Mouse (Mus musculus) hindbrain, postnatal 0 days (tissue): ENCODE measurements around the gene Slc35a5. TPM values are rescaled to one million over a fixed set of nuclear protein-coding genes. Genes with fewer than 3 reads are reported as not detected.
A peak's percentile ranks its signal among the peaks of the same experiment; 100 is the strongest.

Experiments used
- ATAC-seq: fragments of 200-750 bp; cut with Nextera tagmentation; 2 replicates; pipeline ENCODE4 v1.8.0; 2017; ENCODE audit warnings: mild to moderate bottlenecking, moderate TSS enrichment, moderate library complexity
- DNase-seq: peaks from one replicate; pipeline ENCODE4 v3.0.0-alpha.2; 2015; ENCODE audit warnings: low spot score
- H3K27ac ChIP-seq: fragments of 300-500 bp; sonication (generic); 2 replicates; pipeline ENCODE4 v1.5.1; 2014; ENCODE audit warnings: mild to moderate bottlenecking
- H3K27me3 ChIP-seq: fragments of 300-500 bp; sonication (generic); 2 replicates; pipeline ENCODE4 v1.6.1; 2014; ENCODE audit warnings: low read length, mixed read lengths; ENCODE audit not compliant: insufficient read depth
- H3K36me3 ChIP-seq: fragments of 300-500 bp; sonication (generic); 2 replicates; pipeline ENCODE4 v1.6.1; 2014; ENCODE audit warnings: low read length, mixed read lengths; ENCODE audit not compliant: insufficient read depth
- H3K4me1 ChIP-seq: fragments of 300-500 bp; sonication (generic); 2 replicates; pipeline ENCODE4 v1.6.1; 2014; ENCODE audit warnings: antibody characterized with exemption, low read length, mixed read lengths; ENCODE audit not compliant: insufficient read depth
- H3K4me2 ChIP-seq: fragments of 300-500 bp; sonication (generic); 2 replicates; pipeline ENCODE4 v1.6.1; 2014; ENCODE audit warnings: low read depth, mild to moderate bottlenecking, low read length, moderate library complexity, mixed read lengths
- H3K4me3 ChIP-seq: fragments of 300-500 bp; sonication (generic); 2 replicates; pipeline ENCODE4 v1.5.1; 2014; ENCODE audit warnings: low read length
- H3K9ac ChIP-seq: fragments of 300-500 bp; sonication (generic); replicated peaks from 2 replicates; pipeline ENCODE4 v1.6.1; 2014; ENCODE audit warnings: mild to moderate bottlenecking, low read length, moderate library complexity, mixed read lengths
- H3K9me3 ChIP-seq: fragments of 300-500 bp; sonication (generic); 2 replicates; pipeline ENCODE4 v1.6.1; 2016; ENCODE audit warnings: low read length, mixed read lengths
- CTCF ChIP-seq: IDR thresholded peaks from 2 replicates; pipeline ENCODE4 v1.5.1; 2016; ENCODE audit warnings: antibody characterized with exemption, control low read depth, low read depth
- WGBS: fragments of 180-500 bp; shearing (Covaris S2); extraction: QIAGEN DNeasy Blood & Tissue Kit; methylation state at CpG from one replicate; pipeline ENCODE4 v1.1.7; 2014; 5-methylcytosine and 5-hydroxymethylcytosine counted together
- polyA plus RNA-seq: library from polyadenylated mRNA; unstranded; fragments of >200 nt; fragmentation: Nextera tagmentation; extraction: Ambion mirVana; gene quantifications from 2 replicates; pipeline ENCODE4 v1.2.1, GENCODE M21; 2015
- total RNA-seq: library from RNA; depleted of rRNA; stranded (reverse); fragments of >200 nt; gene quantifications from 2 replicates; pipeline ENCODE4 v1.2.3, GENCODE M21; 2014

Slc35a5 gene
- total and polyA plus RNA-seq, 2 experiments from 2014 or later = 26.1 to 43.7 TPM

DNA sequence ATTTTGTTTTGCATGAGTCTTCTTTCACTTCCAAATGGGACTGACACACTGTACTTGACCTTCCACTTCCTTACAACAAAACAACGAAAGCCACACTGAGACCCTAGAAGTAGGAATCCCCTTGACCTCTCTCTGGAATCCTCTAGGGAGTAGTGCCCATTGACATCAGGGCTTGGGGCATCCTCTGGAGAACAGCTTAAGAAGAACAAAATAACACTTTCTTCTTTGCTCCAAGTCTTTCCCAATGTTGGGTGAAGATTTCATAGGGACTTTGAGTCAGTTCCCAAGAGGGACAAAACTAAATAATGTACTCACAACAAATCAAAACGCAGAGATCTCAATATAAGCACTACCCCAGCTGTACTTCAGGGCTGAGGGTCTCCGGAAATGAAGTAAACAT lies 39.7 kb downstream of the Slc35a5 start:
- no peaks in the 10 kb centered on the region for H3K27me3 ChIP-seq
- WGBS = 83% methylated on average over 3 of the region's 3 CpGs
- no peaks in the 10 kb centered on the region for H3K9me3 ChIP-seq
- no peak overlapping the region for H3K4me2 ChIP-seq
- H3K4me3 ChIP-seq = no peak overlapping the region
- no peak overlapping the region for H3K27ac ChIP-seq
- ATAC-seq (no peak), DNase-seq (no peak)
- no peak overlapping the region for H3K9ac ChIP-seq
- H3K4me1 ChIP-seq = no peaks in the 10 kb centered on the region
- no peak for TF ChIP-seq CTCF
- no peaks in the 10 kb centered on the region for H3K36me3 ChIP-seq

- ATAC-seq = no peak
- H3K27ac ChIP-seq = no peak overlapping the region
- no peaks in the 10 kb centered on the region for H3K9me3 ChIP-seq
- 89% methylated on average over 3 of the region's 3 CpGs for WGBS
- DNase-seq = no peak
- H3K36me3 ChIP-seq = no peaks in the 10 kb centered on the region
- H3K4me2 ChIP-seq = no peak overlapping the region
- no peak for TF ChIP-seq CTCF
- no peak overlapping the region for H3K4me3 ChIP-seq
- H3K9ac ChIP-seq = no peak overlapping the region
- H3K4me1 ChIP-seq = no peaks in the 10 kb centered on the region
- no peaks in the 10 kb centered on the region for H3K27me3 ChIP-seq
Measured at GRCm38 (mm10) chr16:45117200-45117599, 41.3 kb downstream of the Slc35a5 start.

GRCm38 (mm10) chr16:45110498-45110897 lies 48.0 kb downstream of the Slc35a5 start:
- TF ChIP-seq CTCF = no peak

DNA sequence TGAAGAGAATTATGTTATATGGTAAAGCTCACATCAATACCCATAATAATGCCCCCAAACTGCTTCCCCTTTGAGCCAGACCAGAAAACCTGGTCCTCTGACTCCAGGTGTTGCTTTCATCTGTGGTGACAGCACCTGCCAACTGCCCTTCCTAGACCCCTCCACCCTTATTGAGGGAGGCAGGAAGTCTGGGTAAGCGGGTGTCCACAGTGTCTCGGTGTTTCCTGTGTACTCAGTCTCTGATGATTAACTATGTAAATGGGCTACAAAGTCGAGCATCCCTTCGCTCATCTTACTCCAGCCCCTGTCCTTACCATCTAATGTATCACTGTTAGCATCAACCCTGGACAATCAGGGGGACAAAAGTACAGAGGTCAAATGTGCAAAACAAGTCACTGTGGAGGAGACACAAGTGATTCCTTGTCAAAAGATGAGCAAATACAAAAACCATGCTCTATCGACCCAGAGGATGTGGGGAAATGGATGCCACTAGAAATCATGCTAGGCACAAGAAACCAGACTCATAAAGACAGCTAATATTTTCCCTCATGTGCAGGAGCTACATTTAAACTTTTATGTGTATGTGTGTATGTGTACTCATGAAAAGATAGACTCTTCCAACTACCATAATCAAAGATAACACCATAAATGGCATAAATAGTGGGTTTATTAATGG lies 50.2 kb downstream of the Slc35a5 start:
- 80% methylated on average over 5 of the region's 5 CpGs for WGBS
- Histone ChIP-seq H3K4me3 (no peak overlapping the region), H3K4me2 (no peak overlapping the region), H3K36me3 (no peaks in the 10 kb centered on the region), H3K4me1 (no peaks in the 10 kb centered on the region), H3K27ac (no peak overlapping the region), H3K9ac (no peak overlapping the region), H3K27me3 (no peaks in the 10 kb centered on the region), H3K9me3 (no peaks in the 10 kb centered on the region)
- no peak for TF ChIP-seq CTCF
- no peak for DNase-seq
- no peak for ATAC-seq

More at GRCm38 (mm10) chr16:45110498-45110897, 48.0 kb downstream of the Slc35a5 start:
- H3K36me3 ChIP-seq = no peaks in the 10 kb centered on the region
- H3K4me1 ChIP-seq = no peaks in the 10 kb centered on the region
- DNase-seq (no peak), ATAC-seq (no peak)
- no peak overlapping the region for H3K9ac ChIP-seq
- no peak overlapping the region for H3K27ac ChIP-seq
- WGBS = 67% methylated on average over 4 of the region's 4 CpGs
- no peak overlapping the region for H3K4me2 ChIP-seq
- H3K4me3 ChIP-seq = no peak overlapping the region
- no peaks in the 10 kb centered on the region for H3K27me3 ChIP-seq
- H3K9me3 ChIP-seq = no peaks in the 10 kb centered on the region

DNA sequence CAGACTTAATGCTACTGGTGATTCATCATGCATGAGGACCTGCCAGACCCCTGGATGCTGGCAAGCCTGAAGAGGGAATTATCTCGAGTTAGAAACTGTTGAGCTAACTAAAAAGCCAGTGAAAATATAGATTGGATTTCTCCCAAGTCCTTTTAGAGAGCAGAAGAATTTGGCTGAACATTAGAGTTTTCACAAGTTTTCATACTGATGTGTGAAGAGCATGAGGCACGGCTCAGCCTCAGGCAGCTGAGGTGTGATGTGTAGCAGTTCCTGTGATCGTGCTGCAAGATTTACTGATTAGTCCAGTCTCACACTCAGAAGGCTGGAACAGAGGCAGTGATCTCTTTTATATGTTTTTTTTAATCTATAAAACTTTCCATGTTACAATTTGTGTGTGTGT lies 53.5 kb downstream of the Slc35a5 start:
- WGBS = 61% methylated on average over 3 of the region's 3 CpGs
- ATAC-seq (no peak), DNase-seq (no peak)
- no peak overlapping the region for H3K4me2 ChIP-seq
- no peaks in the 10 kb centered on the region for H3K4me1 ChIP-seq
- no peaks in the 10 kb centered on the region for H3K36me3 ChIP-seq
- H3K4me3 ChIP-seq = no peak overlapping the region
- no peak for TF ChIP-seq CTCF
- no peak overlapping the region for H3K9ac ChIP-seq
- no peaks in the 10 kb centered on the region for H3K9me3 ChIP-seq
- H3K27ac ChIP-seq = no peak overlapping the region
- no peaks in the 10 kb centered on the region for H3K27me3 ChIP-seq

- Histone ChIP-seq H3K9ac (no peak overlapping the region), H3K9me3 (no peaks in the 10 kb centered on the region), H3K4me2 (no peak overlapping the region), H3K4me3 (no peak overlapping the region), H3K4me1 (no peaks in the 10 kb centered on the region), H3K27me3 (no peaks in the 10 kb centered on the region), H3K36me3 (no peaks in the 10 kb centered on the region), H3K27ac (no peak overlapping the region)
- DNase-seq = no peak
- ATAC-seq = no peak
- 71% methylated on average over 3 of the region's 3 CpGs for WGBS
- TF ChIP-seq CTCF = no peak
Measured at GRCm38 (mm10) chr16:45100892-45101291, 57.6 kb downstream of the Slc35a5 start.

DNA sequence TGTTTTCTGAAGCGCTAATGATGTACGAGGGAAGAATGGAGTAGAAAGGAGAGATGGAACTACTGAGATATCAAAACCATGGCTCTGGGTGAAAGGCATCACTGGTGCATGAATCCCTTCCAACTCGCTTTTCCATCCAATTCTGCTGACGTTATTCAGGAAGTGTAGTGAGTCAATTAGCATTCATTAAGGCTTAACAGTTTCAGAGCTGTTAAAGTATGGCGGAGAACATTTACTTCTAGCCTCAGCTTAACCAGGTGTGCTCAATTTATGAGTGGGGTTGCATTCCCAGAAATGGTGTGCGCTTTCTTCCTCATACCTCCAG lies 59.7 kb downstream of the Slc35a5 start:
- TF ChIP-seq CTCF = no peak
- WGBS = 61% methylated on average over 6 of the region's 6 CpGs
- H3K4me1 ChIP-seq = peaks cover 4% of the 10 kb centered on the region; the same call in 1 of the 2 replicates
- no peaks in the 10 kb centered on the region for H3K27me3 ChIP-seq
- H3K4me3 ChIP-seq = no peak overlapping the region
- no peaks in the 10 kb centered on the region for H3K9me3 ChIP-seq
- DNase-seq (peak; percentile 5), ATAC-seq (peak; percentile 28; the same call in 1 of the 2 replicates)
- H3K4me2 ChIP-seq = peak overlapping the region; percentile 20
- no peak overlapping the region; the same call in 1 of the 2 replicates for H3K27ac ChIP-seq
- no peaks in the 10 kb centered on the region for H3K36me3 ChIP-seq
- no peak overlapping the region for H3K9ac ChIP-seq
